Mouse (Mus musculus): ENCODE measurements around the gene Amer1. TPM values are rescaled to one million over a fixed set of nuclear protein-coding genes. Genes with fewer than 3 reads are reported as not detected.

Gene Amer1
- 13.4 and 13.9 TPM in 2 replicates for polyA plus RNA-seq (2015; fragmentation: Nextera tagmentation; extraction: Ambion mirVana)

DNA sequence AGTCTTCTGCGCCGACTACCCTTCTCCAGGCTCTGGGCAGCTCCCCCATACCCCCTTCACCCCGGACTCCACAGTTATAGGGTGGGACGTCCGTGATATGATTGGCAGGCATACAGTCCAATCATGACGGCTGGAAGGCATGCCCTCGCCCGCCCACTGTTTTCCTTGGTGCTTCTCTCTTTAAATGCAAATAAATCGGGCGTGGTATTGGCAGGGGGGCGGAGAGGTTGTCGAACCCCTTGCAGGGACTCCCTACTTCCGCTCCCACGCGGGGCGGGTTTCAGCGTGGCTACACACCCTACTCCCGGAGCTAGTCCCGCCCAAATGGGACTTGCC is at the start of gene Amer1:
TSS of gene Amer1 (minus strand) at position 97 of the 336 bp plus-strand sequence.
- ATAC-seq (ENCODE audit: insufficient number of reproducible peaks, insufficient read depth, low FRiP score, low TSS enrichment, low read depth), result peak; percentile 95
- peak within 1 kb of the TSS; percentile 88 for H3K27ac ChIP-seq

DNA sequence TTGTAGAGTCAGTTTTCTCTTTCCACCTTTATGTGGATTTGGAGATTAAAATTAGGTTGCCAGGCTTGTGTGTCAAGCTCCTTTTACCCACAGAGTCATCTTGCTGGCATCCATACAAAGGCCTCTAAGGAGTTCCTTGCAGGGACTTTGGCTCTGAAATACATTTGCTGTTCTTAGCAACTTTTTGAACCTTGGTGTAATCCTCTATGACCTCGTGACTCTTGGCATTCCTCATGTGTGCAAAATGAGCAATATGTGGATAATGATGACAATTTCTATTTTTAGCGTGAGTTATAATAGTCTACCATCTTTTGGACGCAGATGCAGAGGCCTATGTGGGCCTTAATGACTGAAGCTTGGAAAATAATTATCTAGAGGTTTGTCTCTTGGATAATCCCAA is 12.5 kb upstream of the Amer1 start:
- ATAC-seq (ENCODE audit: insufficient number of reproducible peaks, insufficient read depth, low FRiP score, low TSS enrichment, low read depth), result no peak
- no peak overlapping the region for H3K4me2 ChIP-seq
- H3K9me3 ChIP-seq, result no peaks in the 10 kb centered on the region
- H3K4me1 ChIP-seq, result no peaks in the 10 kb centered on the region
- no peak overlapping the region for H3K9ac ChIP-seq
- no peaks in the 10 kb centered on the region for H3K36me3 ChIP-seq
- no peak overlapping the region for H3K4me3 ChIP-seq
- no peaks in the 10 kb centered on the region for H3K27me3 ChIP-seq
- H3K27ac ChIP-seq, result no peak overlapping the region
- 79% methylated on average over 3 of the region's 3 CpGs for WGBS

More for the DNA sequence above, at the start of gene Amer1:
- Histone ChIP-seq H3K4me3 (peak within 1 kb of the TSS; percentile 57), H3K9ac (peak within 1 kb of the TSS; percentile 70), H3K27me3 (peaks cover 4% of the 10 kb centered on the region; the same call in 1 of the 2 replicates), H3K36me3 (no peaks in the 10 kb centered on the region), H3K4me1 (peaks cover 12% of the 10 kb centered on the region), H3K9me3 (no peaks in the 10 kb centered on the region), H3K4me2 (peak within 1 kb of the TSS; percentile 65)
- WGBS, result 21% methylated on average over 19 of the region's 19 CpGs

DNA sequence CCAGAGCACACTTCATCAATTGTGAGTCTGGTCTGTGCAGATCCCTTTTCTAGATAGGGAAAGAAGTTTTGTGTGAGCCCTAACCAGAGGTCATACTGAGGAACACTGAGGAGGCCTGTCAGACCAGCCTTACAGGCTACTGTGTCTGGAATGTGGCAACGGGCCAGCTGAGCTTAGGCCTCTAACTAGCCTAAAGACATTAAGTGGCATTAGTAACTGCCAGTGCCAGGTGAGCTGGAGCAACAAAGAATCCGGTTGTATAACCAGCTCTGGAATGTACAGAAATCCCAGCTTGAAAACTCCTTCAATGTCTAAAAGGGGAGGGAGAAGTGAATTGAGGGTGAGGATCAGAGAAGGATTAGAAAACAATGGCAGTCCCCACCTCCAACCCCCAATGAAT is 1.2 kb upstream of the Amer1 start:
- Histone ChIP-seq H3K27me3 (peaks cover 4% of the 10 kb centered on the region; the same call in 1 of the 2 replicates), H3K4me1 (peaks cover 12% of the 10 kb centered on the region), H3K4me2 (no peak overlapping the region), H3K9me3 (no peaks in the 10 kb centered on the region), H3K4me3 (no peak overlapping the region), H3K9ac (no peak overlapping the region), H3K36me3 (no peaks in the 10 kb centered on the region), H3K27ac (no peak overlapping the region)
- ATAC-seq (ENCODE audit: insufficient number of reproducible peaks, insufficient read depth, low FRiP score, low TSS enrichment, low read depth), result no peak
- 71% methylated on average over 2 of the region's 2 CpGs for WGBS

DNA sequence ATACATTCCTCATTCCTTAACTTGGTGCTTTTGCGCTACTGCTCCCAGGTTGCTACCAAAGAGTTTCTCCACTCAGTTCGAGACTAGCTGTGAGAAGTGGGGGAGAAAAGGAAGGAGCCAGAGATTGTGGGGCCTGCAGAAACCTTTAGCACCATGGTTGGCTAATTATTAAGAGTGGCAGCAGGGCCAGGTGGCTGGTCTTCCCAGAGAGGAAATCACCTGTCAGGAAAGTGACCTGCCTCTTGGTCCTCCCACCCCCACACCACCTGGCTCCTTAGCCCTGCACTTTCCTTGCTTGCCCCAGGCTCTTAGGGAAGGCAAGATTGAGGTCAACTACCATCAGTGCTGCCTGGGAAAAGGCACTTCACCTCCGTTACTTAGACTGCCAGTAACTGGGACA is 469 bp upstream of the Amer1 start:
- Histone ChIP-seq H3K27ac (peak overlapping the region; percentile 39; the same call in 1 of the 2 replicates), H3K4me1 (peaks cover 12% of the 10 kb centered on the region), H3K27me3 (peaks cover 4% of the 10 kb centered on the region; the same call in 1 of the 2 replicates), H3K4me3 (peak overlapping the region; percentile 57), H3K9me3 (no peaks in the 10 kb centered on the region), H3K36me3 (no peaks in the 10 kb centered on the region), H3K9ac (no peak overlapping the region), H3K4me2 (peak overlapping the region; percentile 49)
- no peak for ATAC-seq (ENCODE audit: insufficient number of reproducible peaks, insufficient read depth, low FRiP score, low TSS enrichment, low read depth)
- WGBS, result 47% methylated on average over 3 of the region's 3 CpGs

DNA sequence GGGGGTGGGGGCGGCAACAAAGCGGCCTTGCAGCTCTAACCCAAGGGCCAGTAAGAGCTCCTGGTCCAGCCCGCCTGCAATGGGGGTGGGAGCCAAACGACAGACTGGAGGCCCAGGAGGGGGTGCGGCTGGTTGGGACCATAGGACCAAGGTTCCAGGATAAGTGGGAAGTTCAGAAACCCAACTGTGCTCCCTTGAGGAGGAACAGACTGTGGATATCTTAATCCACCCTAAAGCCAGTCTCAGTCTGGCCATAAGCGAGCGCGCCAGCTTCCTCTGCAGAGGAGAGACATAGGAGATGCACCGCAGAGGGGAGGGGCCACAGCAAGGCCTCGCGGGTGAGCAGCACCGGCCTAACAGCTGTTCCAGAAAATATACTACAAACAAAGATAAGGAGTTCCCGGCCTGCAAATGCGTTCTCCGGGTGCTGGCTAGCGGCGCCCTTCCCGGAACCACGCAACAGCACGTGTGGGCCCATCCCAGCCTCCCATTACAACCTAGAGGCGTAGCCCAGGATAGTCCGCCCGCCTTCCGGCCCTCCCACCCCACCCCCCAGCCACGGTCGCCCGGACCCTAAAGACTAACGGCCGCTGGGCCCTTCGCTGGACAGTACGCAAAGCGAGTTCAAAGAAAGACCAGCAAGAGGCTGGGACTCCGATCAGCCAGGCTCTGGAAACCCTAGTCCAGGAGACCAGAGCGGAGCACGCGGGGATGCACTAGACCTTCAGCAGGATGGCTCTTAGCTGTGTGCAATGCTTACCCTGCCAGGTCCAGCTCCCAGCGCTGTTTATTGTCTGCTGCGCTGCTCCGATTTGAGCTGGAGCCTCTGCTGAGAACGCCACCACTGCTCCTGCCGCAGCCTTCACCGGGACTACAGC is 535 bp downstream of the Amer1 start:
- Histone ChIP-seq H3K4me3 (peak overlapping the region; percentile 57), H3K9me3 (no peaks in the 10 kb centered on the region), H3K4me1 (peaks cover 12% of the 10 kb centered on the region), H3K9ac (peak overlapping the region; percentile 70), H3K27ac (peak overlapping the region; percentile 88), H3K4me2 (peak overlapping the region; percentile 65), H3K36me3 (no peaks in the 10 kb centered on the region), H3K27me3 (peaks cover 4% of the 10 kb centered on the region; the same call in 1 of the 2 replicates)
- 21% methylated on average over 42 of the region's 42 CpGs for WGBS
- peak; percentile 74 for ATAC-seq (ENCODE audit: insufficient number of reproducible peaks, insufficient read depth, low FRiP score, low TSS enrichment, low read depth)

DNA sequence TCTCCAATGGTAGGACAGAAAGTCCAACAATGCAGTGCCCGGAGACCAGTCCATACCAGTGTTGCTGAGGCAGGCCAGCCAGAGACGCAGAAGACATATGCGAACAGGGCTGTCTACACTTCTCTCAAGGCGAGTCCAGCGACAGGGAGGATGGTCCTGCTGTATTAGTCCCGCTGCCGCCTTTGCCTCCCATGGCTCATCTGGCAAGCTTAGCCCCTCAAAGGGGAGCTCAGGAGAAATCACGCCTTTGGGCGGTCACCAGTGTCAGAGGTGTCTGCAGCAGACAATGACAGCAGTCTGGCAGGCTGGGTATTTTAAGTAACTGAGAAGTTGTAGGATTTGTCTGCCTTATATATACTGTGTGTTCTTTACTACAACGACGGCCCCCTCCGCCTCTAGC is 1.3 kb downstream of the Amer1 start:
- Histone ChIP-seq H3K27ac (peak overlapping the region; percentile 88; the same call in 1 of the 2 replicates), H3K4me2 (peak overlapping the region; percentile 65), H3K27me3 (peaks cover 4% of the 10 kb centered on the region; the same call in 1 of the 2 replicates), H3K9me3 (no peaks in the 10 kb centered on the region), H3K4me1 (peaks cover 12% of the 10 kb centered on the region), H3K36me3 (no peaks in the 10 kb centered on the region), H3K4me3 (peak overlapping the region; percentile 57), H3K9ac (peak overlapping the region; percentile 70)
- 29% methylated on average over 12 of the region's 12 CpGs for WGBS
- ATAC-seq (ENCODE audit: insufficient number of reproducible peaks, insufficient read depth, low FRiP score, low TSS enrichment, low read depth), result no peak

DNA sequence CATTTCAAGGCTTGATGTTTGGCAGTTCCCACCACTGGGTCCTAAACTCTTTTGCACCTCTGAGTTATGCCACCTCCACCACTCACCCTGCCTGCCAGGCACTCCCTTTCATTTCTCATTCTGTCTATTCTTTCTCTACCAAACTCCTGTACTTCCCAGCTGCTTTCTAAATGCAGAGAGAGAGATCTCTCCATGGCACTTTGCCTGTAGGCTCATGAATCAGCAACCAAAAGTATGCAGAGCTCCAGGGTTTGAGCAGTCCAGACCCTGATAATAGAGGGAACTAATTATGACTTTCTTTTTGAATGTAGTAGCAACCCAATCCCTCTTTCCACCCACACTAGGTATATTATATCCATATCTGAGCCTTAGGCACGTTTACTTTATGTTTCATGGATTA is 2.4 kb downstream of the Amer1 start:
- H3K27me3 ChIP-seq, result peaks cover 4% of the 10 kb centered on the region; the same call in 1 of the 2 replicates
- H3K4me3 ChIP-seq, result no peak overlapping the region
- peaks cover 12% of the 10 kb centered on the region for H3K4me1 ChIP-seq
- H3K27ac ChIP-seq, result no peak overlapping the region
- no peaks in the 10 kb centered on the region for H3K9me3 ChIP-seq
- ATAC-seq (ENCODE audit: insufficient number of reproducible peaks, insufficient read depth, low FRiP score, low TSS enrichment, low read depth), result no peak
- no peaks in the 10 kb centered on the region for H3K36me3 ChIP-seq
- 41% methylated on average over 1 of the region's 1 CpGs for WGBS
- H3K4me2 ChIP-seq, result 0 out of 2 replicates have a peak overlapping the region, but pooled peaks have one; percentile 20
- H3K9ac ChIP-seq, result no peak overlapping the region

DNA sequence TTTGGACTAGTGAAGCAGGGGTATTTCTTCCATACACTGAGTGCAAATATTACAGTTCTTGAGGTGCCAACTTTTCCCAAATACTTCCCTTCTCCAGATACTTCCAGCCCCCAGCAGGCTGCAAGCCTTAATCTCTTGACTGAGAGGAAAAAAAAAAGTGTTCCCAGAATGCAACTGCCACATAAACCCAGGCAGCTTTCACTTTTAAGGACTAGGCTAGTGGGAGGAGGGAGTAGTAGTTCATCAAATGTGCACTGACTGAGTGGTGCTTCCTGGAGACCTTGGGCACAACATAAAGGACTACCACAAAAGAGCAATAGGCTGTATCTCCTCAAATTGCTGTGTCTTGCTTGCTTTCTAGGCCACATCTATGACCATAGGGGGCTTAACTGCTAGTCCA is 3.4 kb downstream of the Amer1 start:
- H3K27ac ChIP-seq, result no peak overlapping the region
- H3K4me2 ChIP-seq, result no peak overlapping the region
- no peaks in the 10 kb centered on the region for H3K9me3 ChIP-seq
- H3K4me3 ChIP-seq, result no peak overlapping the region
- no peak for ATAC-seq (ENCODE audit: insufficient number of reproducible peaks, insufficient read depth, low FRiP score, low TSS enrichment, low read depth)
- peaks cover 4% of the 10 kb centered on the region; the same call in 1 of the 2 replicates for H3K27me3 ChIP-seq
- peaks cover 12% of the 10 kb centered on the region for H3K4me1 ChIP-seq
- H3K36me3 ChIP-seq, result no peaks in the 10 kb centered on the region
- H3K9ac ChIP-seq, result no peak overlapping the region

DNA sequence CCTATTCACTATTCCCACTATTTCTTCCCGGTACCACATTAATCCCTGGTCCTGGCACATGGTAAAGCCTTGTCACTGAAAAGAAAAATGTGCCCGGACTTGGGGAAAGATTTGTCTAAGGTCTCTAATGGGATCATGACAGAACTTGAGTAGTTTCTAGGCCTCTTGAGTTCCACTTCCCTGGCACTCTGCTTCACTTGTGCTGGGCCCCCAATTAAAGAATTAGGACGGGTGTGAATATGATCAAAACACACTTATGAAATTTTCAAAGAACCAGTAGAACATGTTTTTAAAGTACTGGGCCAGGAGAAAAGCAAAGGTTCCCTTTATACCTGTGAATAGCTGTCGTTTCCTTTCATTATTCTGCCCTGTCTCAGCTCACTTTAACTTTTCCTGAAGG is 6.2 kb downstream of the Amer1 start:
- no peak overlapping the region for H3K4me2 ChIP-seq
- WGBS, result 77% methylated on average over 4 of the region's 4 CpGs
- no peaks in the 10 kb centered on the region for H3K36me3 ChIP-seq
- ATAC-seq (ENCODE audit: insufficient number of reproducible peaks, insufficient read depth, low FRiP score, low TSS enrichment, low read depth), result no peak
- peaks cover 12% of the 10 kb centered on the region for H3K4me1 ChIP-seq
- no peaks in the 10 kb centered on the region for H3K9me3 ChIP-seq
- no peak overlapping the region for H3K4me3 ChIP-seq
- H3K27ac ChIP-seq, result no peak overlapping the region
- H3K27me3 ChIP-seq, result peaks cover 4% of the 10 kb centered on the region; the same call in 1 of the 2 replicates
- H3K9ac ChIP-seq, result no peak overlapping the region

DNA sequence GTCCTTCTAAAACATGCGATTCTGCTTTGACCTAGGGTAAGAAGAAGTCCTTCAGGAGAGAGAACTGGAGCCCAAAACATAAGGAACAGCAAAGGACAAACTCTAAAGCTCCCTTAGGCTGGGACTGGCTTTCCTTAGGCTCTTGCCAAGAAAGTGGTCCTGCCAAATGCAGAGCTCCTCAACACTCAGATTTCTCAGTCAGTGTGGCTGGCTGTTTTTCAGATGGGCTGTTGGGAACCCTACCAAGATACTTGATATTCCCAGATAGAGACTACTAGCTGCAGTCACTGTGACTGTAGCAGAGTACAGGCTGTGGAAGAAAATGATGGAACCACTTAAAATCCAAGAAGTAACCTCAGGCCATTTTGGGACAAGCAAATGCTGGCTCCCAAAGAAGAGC is 7.4 kb downstream of the Amer1 start:
- H3K36me3 ChIP-seq, result no peaks in the 10 kb centered on the region
- no peak for ATAC-seq (ENCODE audit: insufficient number of reproducible peaks, insufficient read depth, low FRiP score, low TSS enrichment, low read depth)
- no peak overlapping the region for H3K9ac ChIP-seq
- H3K4me3 ChIP-seq, result no peak overlapping the region
- no peaks in the 10 kb centered on the region for H3K9me3 ChIP-seq
- H3K4me1 ChIP-seq, result peaks cover under 1% of the 10 kb centered on the region; the same call in 1 of the 2 replicates
- no peak overlapping the region for H3K4me2 ChIP-seq
- 88% methylated on average over 1 of the region's 1 CpGs for WGBS
- no peak overlapping the region for H3K27ac ChIP-seq
- peaks cover 4% of the 10 kb centered on the region; the same call in 1 of the 2 replicates for H3K27me3 ChIP-seq

DNA sequence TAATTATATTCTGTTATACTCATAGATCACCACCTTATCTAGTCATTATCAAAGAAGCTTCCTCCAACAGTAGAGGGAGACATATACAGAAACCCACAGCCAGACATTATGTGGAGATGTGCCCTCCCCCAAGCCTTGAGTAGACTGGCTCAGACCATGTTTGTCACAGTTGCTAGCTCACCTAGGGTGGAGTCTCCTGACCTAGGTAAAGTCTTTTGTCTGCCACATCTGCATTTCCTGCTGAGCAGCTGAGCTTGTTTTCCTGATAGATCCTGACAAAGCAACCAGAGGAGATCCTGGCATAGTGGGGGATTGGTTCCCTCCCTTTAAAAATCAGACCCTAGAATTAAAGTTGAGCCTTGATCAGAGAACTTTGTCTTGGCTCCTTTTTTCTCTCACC is 71.6 kb downstream of the Amer1 start:
- H3K4me2 ChIP-seq, result no peak overlapping the region
- no peak for ATAC-seq (ENCODE audit: insufficient number of reproducible peaks, insufficient read depth, low FRiP score, low TSS enrichment, low read depth)
- H3K27me3 ChIP-seq, result no peaks in the 10 kb centered on the region
- H3K4me3 ChIP-seq, result no peak overlapping the region
- no peaks in the 10 kb centered on the region for H3K9me3 ChIP-seq
- H3K9ac ChIP-seq, result no peak overlapping the region
- H3K4me1 ChIP-seq, result no peaks in the 10 kb centered on the region
- H3K36me3 ChIP-seq, result no peaks in the 10 kb centered on the region
- H3K27ac ChIP-seq, result no peak overlapping the region

Data from embryonic facial prominence, embryonic 13.5 days (tissue).